Mouse (Mus musculus) kidney, adult 2 months (tissue): Measurements from ENCODE around the gene L3mbtl3.

Experiments used
- CTCF ChIP-seq: fragments of 200-500 bp; conservative IDR thresholded peaks from 2 replicates; pipeline ENCODE4 v1.5.1; 2011; ENCODE audit warnings: low read depth, mild to moderate bottlenecking, control low read depth, low read length, moderate library complexity, mixed read lengths; ENCODE audit not compliant: insufficient read depth, insufficient read length
- POLR2A ChIP-seq: fragments of 200-500 bp; IDR thresholded peaks from one replicate; pipeline ENCODE4 v1.6.1; 2011; ENCODE audit warnings: low read depth, low read length, control low read depth

DNA sequence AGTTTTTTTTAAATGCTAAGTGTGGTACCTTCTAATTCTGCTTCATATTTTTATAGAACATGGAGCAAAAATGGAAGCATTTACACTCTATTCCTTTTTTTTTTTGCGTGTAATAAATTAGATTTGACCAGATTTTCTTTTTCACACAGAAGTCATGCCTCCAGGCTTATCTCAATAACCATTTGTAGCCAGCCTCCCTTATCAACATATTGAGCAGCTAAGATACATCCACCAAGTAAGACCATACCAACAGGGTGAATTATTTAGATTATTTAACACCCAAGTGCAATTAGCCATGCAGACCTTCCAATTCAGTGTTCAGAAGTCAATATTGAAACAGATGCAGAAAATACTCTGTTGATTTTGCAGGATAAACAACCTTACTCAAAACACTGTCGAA, 10.8 kb downstream of the L3mbtl3 start:
- TF ChIP-seq CTCF (no peak), POLR2A (no peak)
